Mouse (Mus musculus): ENCODE measurements around the gene Ckm. TPM values are rescaled to one million over a fixed set of nuclear protein-coding genes. Genes with fewer than 3 reads are reported as not detected.
A peak's percentile ranks its signal among the peaks of the same experiment; 100 is the strongest.

Gene Ckm
- polyA plus RNA-seq, 2 experiments, result 0.12 to 0.19 TPM

GRCm38 (mm10) chr7:19458591-19459111, 54.1 kb downstream of the Ckm start, which contains the start of gene Mark4:
Gene Mark4, minus strand, starts transcription at chr7:19458821.
- Histone ChIP-seq H3K9ac (replicated peaks) (peak within 1 kb of the TSS; percentile 73), H3K9me3 (ENCODE audit: control insufficient read depth, low read length) (no peaks in the 10 kb centered on the region), H3K4me2 (ENCODE audit: low read depth) (peak within 1 kb of the TSS; percentile 85), H3K4me1 (replicated peaks; ENCODE audit: control insufficient read depth in 2 of 2, insufficient read depth in 2 of 2, low read length in 1 of 2) (0 out of 4 replicates have a peak, but pooled peaks cover 0 to 2% of the 10 kb centered on the region in 2 experiments), H3K36me3 (replicated peaks; ENCODE audit: control insufficient read depth, insufficient read depth, low read depth) (no peaks in the 10 kb centered on the region), H3K27ac (no peak within 1 kb of the TSS), H3K27me3 (ENCODE audit: control insufficient read depth, insufficient read depth, low read length) (no peaks in the 10 kb centered on the region), H3K4me3 (ENCODE audit: insufficient read depth in 1 of 2, low read depth in 2 of 2, low read length in 2 of 2) (peak within 1 kb of the TSS; percentile 73 to 78)
- DNase-seq (ENCODE audit: low read depth in 3 of 3, low spot score in 3 of 3) (peak; percentile 49 to 63 (median 54)), ATAC-seq (ENCODE audit: insufficient read depth) (peak; percentile 81)
- WGBS (ENCODE audit: insufficient replicate concordance), result 1% methylated on average over 36 of the region's 42 CpGs
- TF ChIP-seq CTCF (IDR thresholded peaks at IDR 0.05; ENCODE audit: low read depth) (no peak), EP300 (IDR thresholded peaks at IDR 0.05; ENCODE audit: low read depth) (no peak)

DNA sequence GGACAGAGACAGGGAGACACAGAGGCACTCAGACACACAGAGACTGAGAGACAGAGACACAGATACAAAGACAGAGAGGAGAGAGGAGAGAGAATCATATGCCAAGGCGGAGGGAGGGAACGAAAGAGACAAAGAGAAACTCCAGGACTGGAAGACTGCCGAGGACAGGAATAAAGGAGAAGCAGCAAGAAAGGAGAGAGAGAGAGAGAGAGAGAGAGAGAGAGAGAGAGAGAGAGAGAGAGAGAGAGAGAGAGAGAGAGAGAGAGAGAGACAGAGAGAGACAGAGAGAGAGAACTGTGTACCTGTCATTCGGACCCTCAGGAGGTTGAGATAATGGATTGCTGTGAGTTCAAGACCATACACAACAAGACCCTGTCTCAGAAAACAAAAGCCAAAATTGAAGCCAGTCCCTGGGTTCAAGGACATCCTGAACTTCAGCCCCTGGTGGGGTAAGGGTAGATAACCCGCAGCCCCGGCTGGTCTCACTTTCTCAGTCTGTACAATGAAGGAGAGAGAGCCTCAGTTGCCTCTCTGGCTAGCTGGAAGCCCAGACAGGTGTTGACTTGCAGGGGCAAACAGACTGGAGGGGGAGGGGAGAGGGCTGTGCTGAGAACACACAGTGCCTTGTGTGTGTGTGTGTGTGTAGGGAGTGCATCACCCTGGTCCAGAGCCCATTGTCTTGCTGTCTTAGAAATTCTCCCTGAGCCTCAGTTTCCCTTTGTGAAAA, 54.7 kb downstream of the Ckm start:
- Histone ChIP-seq H3K9me3 (ENCODE audit: control insufficient read depth, low read length) (no peaks in the 10 kb centered on the region), H3K36me3 (replicated peaks; ENCODE audit: control insufficient read depth, insufficient read depth, low read depth) (no peaks in the 10 kb centered on the region), H3K4me3 (ENCODE audit: insufficient read depth in 1 of 2, low read depth in 2 of 2, low read length in 2 of 2) (peak overlapping the region; percentile 72 to 78), H3K27ac (no peak overlapping the region), H3K9ac (replicated peaks) (peak overlapping the region; percentile 53), H3K27me3 (ENCODE audit: control insufficient read depth, insufficient read depth, low read length) (no peaks in the 10 kb centered on the region), H3K4me1 (replicated peaks; ENCODE audit: control insufficient read depth in 2 of 2, insufficient read depth in 2 of 2, low read length in 1 of 2) (0 out of 4 replicates have a peak, but pooled peaks cover 0 to 2% of the 10 kb centered on the region in 2 experiments), H3K4me2 (ENCODE audit: low read depth) (peak overlapping the region; percentile 85)
- ATAC-seq (ENCODE audit: insufficient read depth) (no peak), DNase-seq (ENCODE audit: low read depth in 3 of 3, low spot score in 3 of 3) (no peak)
- TF ChIP-seq EP300 (IDR thresholded peaks at IDR 0.05; ENCODE audit: low read depth), result no peak
- TF ChIP-seq CTCF (IDR thresholded peaks at IDR 0.05; ENCODE audit: low read depth), result no peak
- whole genome bisulfite sequencing (ENCODE audit: insufficient replicate concordance), result 23% methylated on average over 6 of the region's 6 CpGs

- no peak overlapping the region for H3K4me2 ChIP-seq (ENCODE audit: low read depth)
- H3K36me3 ChIP-seq (replicated peaks; ENCODE audit: control insufficient read depth, insufficient read depth, low read depth), result no peaks in the 10 kb centered on the region
- H3K9ac ChIP-seq (replicated peaks), result no peak overlapping the region
- DNase-seq (ENCODE audit: low read depth in 3 of 3, low spot score in 3 of 3) (no peak), ATAC-seq (ENCODE audit: insufficient read depth) (no peak)
- no peaks in the 10 kb centered on the region; the same call in 1 of the 2 replicates for H3K27me3 ChIP-seq (ENCODE audit: control insufficient read depth, insufficient read depth, low read length)
- no peak overlapping the region for H3K27ac ChIP-seq
- no peaks in the 10 kb centered on the region for H3K9me3 ChIP-seq (ENCODE audit: control insufficient read depth, low read length)
- H3K4me1 ChIP-seq (replicated peaks; ENCODE audit: control insufficient read depth in 2 of 2, insufficient read depth in 2 of 2, low read length in 1 of 2), result 0 out of 4 replicates have a peak, but pooled peaks cover 0 to 2% of the 10 kb centered on the region in 2 experiments
- H3K4me3 ChIP-seq (ENCODE audit: insufficient read depth in 1 of 2, low read depth in 2 of 2, low read length in 2 of 2), result no peak overlapping the region
- WGBS (ENCODE audit: insufficient replicate concordance), result 57% methylated on average over 1 of the region's 1 CpGs
- TF ChIP-seq CTCF (IDR thresholded peaks at IDR 0.05; ENCODE audit: low read depth) (no peak), EP300 (IDR thresholded peaks at IDR 0.05; ENCODE audit: low read depth) (no peak)
Measured at GRCm38 (mm10) chr7:19460500-19460899, 55.9 kb downstream of the Ckm start.

- 1% methylated on average over 6 of the region's 6 CpGs for WGBS (ENCODE audit: insufficient replicate concordance)
- H3K36me3 ChIP-seq (replicated peaks; ENCODE audit: control insufficient read depth, insufficient read depth, low read depth), result no peaks in the 10 kb centered on the region
- H3K27me3 ChIP-seq (ENCODE audit: control insufficient read depth, insufficient read depth, low read length), result no peaks in the 10 kb centered on the region; the same call in 1 of the 2 replicates
- TF ChIP-seq EP300 (IDR thresholded peaks at IDR 0.05; ENCODE audit: low read depth) (no peak), CTCF (IDR thresholded peaks at IDR 0.05; ENCODE audit: low read depth) (peak; percentile 88)
- no peak overlapping the region for H3K4me3 ChIP-seq (ENCODE audit: insufficient read depth in 1 of 2, low read depth in 2 of 2, low read length in 2 of 2)
- ATAC-seq (ENCODE audit: insufficient read depth), result no peak
- no peak overlapping the region for H3K4me2 ChIP-seq (ENCODE audit: low read depth)
- H3K27ac ChIP-seq, result no peak overlapping the region
- no peak overlapping the region for H3K9ac ChIP-seq (replicated peaks)
- H3K9me3 ChIP-seq (ENCODE audit: control insufficient read depth, low read length), result no peaks in the 10 kb centered on the region
- peak in 2 of 3 experiments; percentile 17 to 47 for DNase-seq (ENCODE audit: low read depth in 3 of 3, low spot score in 3 of 3)
- 0 out of 4 replicates have a peak, but pooled peaks cover 0 to 2% of the 10 kb centered on the region in 2 experiments for H3K4me1 ChIP-seq (replicated peaks; ENCODE audit: control insufficient read depth in 2 of 2, insufficient read depth in 2 of 2, low read length in 1 of 2)
Measured at GRCm38 (mm10) chr7:19461488-19461887, 56.9 kb downstream of the Ckm start.

DNA sequence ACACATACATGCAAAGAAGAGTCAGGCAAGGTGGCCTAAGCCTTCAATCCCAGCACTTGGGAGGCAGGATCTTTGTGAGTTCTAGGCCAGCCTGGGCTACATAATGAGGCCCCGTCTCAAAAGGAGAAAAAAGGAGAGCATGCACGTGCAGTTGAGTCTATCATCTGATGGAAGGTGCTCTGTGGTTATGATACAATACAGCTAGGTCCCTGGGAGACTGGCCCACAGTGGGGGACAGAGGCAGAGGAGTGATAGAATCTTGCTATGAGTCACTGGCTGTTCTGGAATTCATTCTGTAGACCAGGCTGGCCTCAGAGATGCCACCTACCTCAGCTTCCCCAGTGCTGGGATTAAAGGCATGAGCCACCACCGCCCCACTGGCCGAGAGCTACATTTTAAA, 57.9 kb downstream of the Ckm start:
- no peak for ATAC-seq (ENCODE audit: insufficient read depth)
- Histone ChIP-seq H3K27ac (no peak overlapping the region), H3K4me3 (ENCODE audit: insufficient read depth in 1 of 2, low read depth in 2 of 2, low read length in 2 of 2) (no peak overlapping the region), H3K9ac (replicated peaks) (no peak overlapping the region), H3K27me3 (ENCODE audit: control insufficient read depth, insufficient read depth, low read length) (no peaks in the 10 kb centered on the region; the same call in 1 of the 2 replicates), H3K4me1 (replicated peaks; ENCODE audit: control insufficient read depth in 2 of 2, insufficient read depth in 2 of 2, low read length in 1 of 2) (0 out of 4 replicates have a peak, but pooled peaks cover 0 to 2% of the 10 kb centered on the region in 2 experiments), H3K36me3 (replicated peaks; ENCODE audit: control insufficient read depth, insufficient read depth, low read depth) (no peaks in the 10 kb centered on the region), H3K9me3 (ENCODE audit: control insufficient read depth, low read length) (no peaks in the 10 kb centered on the region), H3K4me2 (ENCODE audit: low read depth) (no peak overlapping the region)
- no peak for DNase-seq (ENCODE audit: low read depth in 3 of 3, low spot score in 3 of 3)
- WGBS (ENCODE audit: insufficient replicate concordance), result 16% methylated on average over 4 of the region's 4 CpGs
- TF ChIP-seq CTCF (IDR thresholded peaks at IDR 0.05; ENCODE audit: low read depth), result no peak
- no peak for TF ChIP-seq EP300 (IDR thresholded peaks at IDR 0.05; ENCODE audit: low read depth)

Measured in liver, embryonic 14.5 days (tissue).